Mouse (Mus musculus): ENCODE results near the gene Fyb2. TPM values are rescaled to one million over a fixed set of nuclear protein-coding genes. Genes with fewer than 3 reads are reported as not detected.

The Fyb2 gene
- polyA plus RNA-seq, 1 experiment, result 3.7 TPM

DNA sequence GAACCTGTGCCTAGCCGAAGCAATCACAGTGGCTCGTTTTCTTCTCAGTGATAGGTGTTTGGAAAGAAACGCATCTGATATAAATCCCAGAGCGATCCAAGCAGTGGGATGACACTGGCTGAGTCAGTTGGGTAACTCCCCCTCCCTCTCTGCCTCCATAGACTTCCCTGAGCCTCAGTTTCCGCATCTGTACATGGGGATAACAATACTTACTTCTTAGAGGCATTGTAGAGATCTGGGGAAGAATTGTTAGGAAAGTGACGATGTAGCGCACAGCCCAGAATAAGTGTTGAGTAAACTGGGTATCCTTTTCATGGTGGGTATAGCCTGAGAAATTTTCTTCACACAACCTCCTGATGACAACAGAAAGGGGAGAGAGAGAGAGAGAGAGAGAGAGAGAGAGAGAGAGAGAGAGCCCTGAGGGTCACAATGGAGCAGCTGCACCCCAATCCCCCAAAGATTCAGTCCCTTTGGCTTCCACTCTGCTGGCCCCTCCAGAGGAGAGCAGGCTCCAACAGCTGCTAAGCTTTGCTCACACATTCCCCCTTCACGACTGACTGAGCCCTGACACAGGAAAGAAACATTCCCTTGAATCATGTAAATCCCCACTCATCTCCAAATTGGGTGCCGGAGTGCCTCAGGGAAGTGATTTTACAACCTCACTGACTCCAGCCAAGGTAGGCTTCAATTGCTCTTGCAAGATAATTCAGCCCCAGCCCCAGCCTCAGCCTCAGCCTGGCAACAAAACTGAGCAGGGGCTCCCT is 24.6 kb upstream of the Fyb2 start:
- H3K36me3 ChIP-seq (ENCODE audit: control insufficient read depth, insufficient read depth, low read length), result no peaks in the 10 kb centered on the region
- no peak overlapping the region for H3K27ac ChIP-seq (ENCODE audit: control insufficient read depth, insufficient read depth, low read depth, low read length)
- no peaks in the 10 kb centered on the region for H3K27me3 ChIP-seq (ENCODE audit: control insufficient read depth, insufficient read depth, low read length)
- H3K4me1 ChIP-seq (ENCODE audit: control insufficient read depth, insufficient read depth, low read length), result no peaks in the 10 kb centered on the region
- no peak for TF ChIP-seq CTCF (IDR thresholded peaks at IDR 0.05; ENCODE audit: control insufficient read depth, insufficient read depth, insufficient replicate concordance, low read depth, low read length)
- no peak for TF ChIP-seq POLR2A (IDR thresholded peaks at IDR 0.05; ENCODE audit: control insufficient read depth, low read depth, low read length)
- no peak overlapping the region for H3K4me3 ChIP-seq (ENCODE audit: control insufficient read depth, low read depth, low read length)

DNA sequence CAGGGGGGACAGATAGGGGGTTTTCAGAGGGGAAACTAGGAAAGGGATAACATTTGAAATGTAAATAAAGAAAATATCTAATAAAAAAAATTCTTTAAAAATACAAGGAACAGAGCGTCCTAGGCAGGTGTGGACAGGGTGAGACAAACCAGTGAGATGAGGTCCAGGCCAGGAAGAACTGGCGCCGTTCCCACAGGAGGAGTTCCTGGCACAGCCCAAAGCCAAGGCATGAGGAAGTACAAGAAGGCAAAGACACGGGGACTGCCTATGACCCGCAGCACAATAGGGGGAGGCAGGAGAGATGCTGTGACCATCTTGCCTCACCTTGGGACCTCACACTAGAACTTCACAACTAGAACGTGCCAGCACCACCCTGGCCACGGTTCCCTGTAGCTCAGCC is 21.5 kb upstream of the Fyb2 start:
- Histone ChIP-seq H3K4me1 (ENCODE audit: control insufficient read depth, insufficient read depth, low read length) (peaks cover 3% of the 10 kb centered on the region; the same call in 1 of the 2 replicates), H3K27me3 (ENCODE audit: control insufficient read depth, insufficient read depth, low read length) (no peaks in the 10 kb centered on the region), H3K4me3 (ENCODE audit: control insufficient read depth, low read depth, low read length) (no peak overlapping the region), H3K27ac (ENCODE audit: control insufficient read depth, insufficient read depth, low read depth, low read length) (no peak overlapping the region), H3K36me3 (ENCODE audit: control insufficient read depth, insufficient read depth, low read length) (no peaks in the 10 kb centered on the region)
- no peak for TF ChIP-seq POLR2A (IDR thresholded peaks at IDR 0.05; ENCODE audit: control insufficient read depth, low read depth, low read length)

DNA sequence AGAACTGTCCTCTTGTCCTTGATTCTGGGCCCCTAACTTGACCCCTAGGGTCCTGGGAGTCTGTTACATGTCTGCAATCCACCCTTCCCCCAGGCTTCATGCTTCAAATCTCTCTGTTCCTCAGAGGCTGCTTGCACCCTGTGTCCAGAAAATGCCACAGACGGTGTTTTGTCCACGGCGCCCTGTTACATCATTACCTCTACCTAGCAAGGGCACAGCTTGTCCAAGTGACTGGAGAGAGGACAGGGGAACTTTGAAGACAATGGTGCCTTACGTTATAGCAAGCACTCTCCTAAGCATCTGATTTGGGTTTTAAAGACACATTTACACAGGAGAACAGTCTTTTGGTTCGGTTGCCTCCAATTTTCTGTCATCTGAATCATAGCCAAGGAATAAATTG is 19.7 kb upstream of the Fyb2 start:
- Histone ChIP-seq H3K27me3 (ENCODE audit: control insufficient read depth, insufficient read depth, low read length) (no peaks in the 10 kb centered on the region), H3K4me3 (ENCODE audit: control insufficient read depth, low read depth, low read length) (no peak overlapping the region), H3K4me1 (ENCODE audit: control insufficient read depth, insufficient read depth, low read length) (peaks cover 3% of the 10 kb centered on the region; the same call in 1 of the 2 replicates), H3K27ac (ENCODE audit: control insufficient read depth, insufficient read depth, low read depth, low read length) (no peak overlapping the region), H3K36me3 (ENCODE audit: control insufficient read depth, insufficient read depth, low read length) (no peaks in the 10 kb centered on the region)
- no peak for TF ChIP-seq CTCF (IDR thresholded peaks at IDR 0.05; ENCODE audit: control insufficient read depth, insufficient read depth, insufficient replicate concordance, low read depth, low read length)
- no peak for TF ChIP-seq POLR2A (IDR thresholded peaks at IDR 0.05; ENCODE audit: control insufficient read depth, low read depth, low read length)

DNA sequence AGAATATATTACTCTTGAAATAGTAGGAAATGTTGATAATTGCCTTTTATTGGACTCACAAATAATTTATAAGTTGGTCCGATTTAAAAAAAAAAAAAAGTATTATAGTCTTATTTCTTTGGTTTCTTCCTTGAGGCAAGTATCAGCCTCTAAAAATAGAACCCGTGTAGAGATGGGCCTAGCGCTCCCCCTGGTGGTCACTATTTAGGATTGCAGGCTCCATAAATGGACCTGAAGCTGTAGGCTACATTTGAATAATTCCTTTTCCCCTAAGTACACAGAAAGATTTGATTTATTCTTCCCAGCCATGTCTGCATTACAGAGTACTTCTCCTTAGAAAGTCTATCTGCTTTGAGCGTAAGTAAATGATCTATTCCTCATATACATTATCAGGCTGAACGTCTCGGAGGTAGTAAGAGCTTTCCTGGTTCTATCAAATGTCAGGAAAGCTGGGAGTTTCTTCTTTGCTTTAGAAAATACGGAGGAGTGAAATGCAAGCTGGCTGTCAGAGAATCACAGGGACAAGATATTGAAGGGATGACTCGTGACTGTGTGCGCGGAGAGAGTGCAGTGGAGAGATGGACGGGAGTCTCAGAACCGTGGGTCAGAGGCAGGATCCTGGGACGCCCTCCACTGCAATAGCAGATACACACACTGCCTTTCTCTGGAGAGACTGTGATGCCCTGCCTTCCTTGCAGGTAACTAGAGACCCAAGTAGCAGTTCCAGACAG is 19.1 kb upstream of the Fyb2 start:
- H3K27me3 ChIP-seq (ENCODE audit: control insufficient read depth, insufficient read depth, low read length), result no peaks in the 10 kb centered on the region
- H3K36me3 ChIP-seq (ENCODE audit: control insufficient read depth, insufficient read depth, low read length), result no peaks in the 10 kb centered on the region
- H3K4me1 ChIP-seq (ENCODE audit: control insufficient read depth, insufficient read depth, low read length), result peaks cover 3% of the 10 kb centered on the region; the same call in 1 of the 2 replicates
- TF ChIP-seq POLR2A (IDR thresholded peaks at IDR 0.05; ENCODE audit: control insufficient read depth, low read depth, low read length), result no peak
- TF ChIP-seq CTCF (IDR thresholded peaks at IDR 0.05; ENCODE audit: control insufficient read depth, insufficient read depth, insufficient replicate concordance, low read depth, low read length), result no peak
- no peak overlapping the region for H3K27ac ChIP-seq (ENCODE audit: control insufficient read depth, insufficient read depth, low read depth, low read length)
- no peak overlapping the region for H3K4me3 ChIP-seq (ENCODE audit: control insufficient read depth, low read depth, low read length)

DNA sequence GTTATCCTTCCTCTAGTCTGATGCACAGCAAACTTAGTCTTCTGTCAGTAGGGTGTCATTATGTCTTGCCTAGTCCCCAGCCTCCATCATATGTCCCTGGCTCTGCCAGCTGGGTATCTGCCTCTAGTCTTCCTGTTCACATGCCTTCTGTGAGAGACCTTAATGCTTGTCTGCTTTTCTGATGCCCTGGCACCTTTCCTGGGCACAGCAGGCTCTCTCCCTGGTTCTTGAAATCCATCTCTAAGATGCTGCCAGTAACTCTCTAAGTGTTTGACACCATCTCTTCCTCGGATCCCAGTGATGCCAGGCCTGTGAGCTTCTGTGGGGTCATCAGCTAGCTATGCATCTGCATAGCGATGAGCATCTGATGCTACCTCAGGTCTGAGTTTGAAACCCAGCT is 10.4 kb upstream of the Fyb2 start:
- Histone ChIP-seq H3K27ac (ENCODE audit: control insufficient read depth, insufficient read depth, low read depth, low read length) (no peak overlapping the region), H3K36me3 (ENCODE audit: control insufficient read depth, insufficient read depth, low read length) (no peaks in the 10 kb centered on the region), H3K27me3 (ENCODE audit: control insufficient read depth, insufficient read depth, low read length) (no peaks in the 10 kb centered on the region), H3K4me1 (ENCODE audit: control insufficient read depth, insufficient read depth, low read length) (no peaks in the 10 kb centered on the region), H3K4me3 (ENCODE audit: control insufficient read depth, low read depth, low read length) (no peak overlapping the region)
- TF ChIP-seq CTCF (IDR thresholded peaks at IDR 0.05; ENCODE audit: control insufficient read depth, insufficient read depth, insufficient replicate concordance, low read depth, low read length) (no peak), POLR2A (IDR thresholded peaks at IDR 0.05; ENCODE audit: control insufficient read depth, low read depth, low read length) (no peak)

DNA sequence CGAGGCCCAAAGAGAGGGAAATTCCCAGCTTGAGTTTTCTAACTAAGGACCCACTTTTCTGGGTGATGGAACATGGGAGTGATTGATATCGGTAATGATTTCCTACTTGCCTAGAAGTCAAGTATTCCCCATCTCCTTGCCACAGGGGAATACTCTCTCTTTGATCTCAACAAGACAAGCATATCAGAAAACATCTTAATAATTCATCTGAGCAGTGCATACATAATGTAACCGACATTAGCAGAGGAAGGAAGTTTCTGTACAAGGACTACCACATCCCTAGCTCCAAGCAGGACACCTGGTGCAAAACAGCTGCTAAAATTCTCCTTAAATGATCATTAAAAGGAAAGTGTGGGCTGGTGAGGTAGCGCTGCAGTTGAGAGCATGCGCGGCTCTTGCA is 8.2 kb upstream of the Fyb2 start:
- H3K36me3 ChIP-seq (ENCODE audit: control insufficient read depth, insufficient read depth, low read length), result no peaks in the 10 kb centered on the region
- TF ChIP-seq CTCF (IDR thresholded peaks at IDR 0.05; ENCODE audit: control insufficient read depth, insufficient read depth, insufficient replicate concordance, low read depth, low read length), result no peak
- TF ChIP-seq POLR2A (IDR thresholded peaks at IDR 0.05; ENCODE audit: control insufficient read depth, low read depth, low read length), result no peak

GRCm38 (mm10) chr4:104911685-104912084 is 1.6 kb upstream of the Fyb2 start:
- H3K4me3 ChIP-seq (ENCODE audit: control insufficient read depth, low read depth, low read length), result no peak overlapping the region
- TF ChIP-seq CTCF (IDR thresholded peaks at IDR 0.05; ENCODE audit: control insufficient read depth, insufficient read depth, insufficient replicate concordance, low read depth, low read length) (peak; percentile 91), POLR2A (IDR thresholded peaks at IDR 0.05; ENCODE audit: control insufficient read depth, low read depth, low read length) (no peak)
- H3K36me3 ChIP-seq (ENCODE audit: control insufficient read depth, insufficient read depth, low read length), result no peaks in the 10 kb centered on the region
- H3K4me1 ChIP-seq (ENCODE audit: control insufficient read depth, insufficient read depth, low read length), result peaks cover 8% of the 10 kb centered on the region
- H3K27ac ChIP-seq (ENCODE audit: control insufficient read depth, insufficient read depth, low read depth, low read length), result no peak overlapping the region
- H3K27me3 ChIP-seq (ENCODE audit: control insufficient read depth, insufficient read depth, low read length), result no peaks in the 10 kb centered on the region

More for the DNA sequence above, 8.2 kb upstream of the Fyb2 start:
- Histone ChIP-seq H3K4me3 (ENCODE audit: control insufficient read depth, low read depth, low read length) (no peak overlapping the region), H3K4me1 (ENCODE audit: control insufficient read depth, insufficient read depth, low read length) (no peaks in the 10 kb centered on the region), H3K27ac (ENCODE audit: control insufficient read depth, insufficient read depth, low read depth, low read length) (no peak overlapping the region), H3K27me3 (ENCODE audit: control insufficient read depth, insufficient read depth, low read length) (no peaks in the 10 kb centered on the region)

Data from testis, adult 2 months (tissue).